In genomic region chr12:3817033-3817432, GRCm38 (mm10) we compare ENCODE assay signal across 11 mouse cellular contexts. TPM values are rescaled to one million over a fixed set of nuclear protein-coding genes. Genes with fewer than 3 reads are reported as not detected.
A peak's percentile ranks its signal among the peaks of the same experiment; 100 is the strongest.
DNase-seq lines count a peak whose midpoint lies in the region; ATAC-seq and TF ChIP-seq lines count a peak whose summit lies in the region.
"Had no signal": no experiment of that assay in that cellular context is flagged by ENCODE, and none has a peak within 500 bp of the region (broad histone marks: within the 10 kb centered on the region; RNA-seq: fewer than 3 reads in every experiment).

No protein-coding gene starts in this region.

- DNase-seq in forebrain, postnatal 0 days, result no peak
- no peak for DNase-seq in liver, adult 2 months (ENCODE audit: extremely low read depth, low read depth, low spot score)
- DNase-seq in liver (no peak), MEL (ENCODE audit: low read depth, low spot score) (peak; percentile 30)
- DNase-seq in left cerebral cortex, adult 2 months (ENCODE audit: extremely low spot score in 1 of 2, low spot score in 2 of 2), result peak; percentile 70 to 78
- DNase-seq in retina, embryonic 14.5 days (ENCODE audit: low spot score), result no peak
- no peak for DNase-seq in urinary bladder, postnatal 14 days (ENCODE audit: low spot score)
- DNase-seq: layer of hippocampus, adult 9-11 months had no signal

- peak; percentile 26; the same call in 1 of the 2 replicates for TF ChIP-seq CTCF in forebrain, postnatal 0 days (IDR thresholded peaks at IDR 0.05; ENCODE audit: low read depth)
- 0 out of 2 replicates have a peak, but pooled peaks have one; percentile 11 for TF ChIP-seq CTCF in liver, adult 2 months (IDR thresholded peaks at IDR 0.05; ENCODE audit: low read depth, low read length)
- TF ChIP-seq CTCF in MEL (IDR thresholded peaks at IDR 0.05 in 2 of 3, conservative IDR thresholded peaks at IDR 0.05 in 1 of 3; ENCODE audit: control insufficient read depth in 1 of 3, insufficient read depth in 1 of 3, low read depth in 2 of 3, low read length in 3 of 3, poor library complexity in 1 of 3, severe bottlenecking in 1 of 3), result peak in 2 of 3 experiments; percentile 28 to 43; a peak in 3 of 6 replicates
- TF ChIP-seq CTCF in left cerebral cortex, adult 2 months (IDR thresholded peaks at IDR 0.05), result peak; percentile 41

- H3K9ac ChIP-seq in forebrain, postnatal 0 days, result no peak overlapping the region
- H3K9ac ChIP-seq in forebrain, embryonic 16.5 days (replicated peaks; ENCODE audit: low read depth, low read length), result no peak overlapping the region
- no peak overlapping the region for H3K9ac ChIP-seq in liver, adult 2 months (ENCODE audit: low read depth, low read length)
- no peak overlapping the region for H3K9ac ChIP-seq in MEL (ENCODE audit: control insufficient read depth, low read depth, low read length, poor library complexity, severe bottlenecking)
- H3K9ac ChIP-seq: neural tube, embryonic 13.5 days had no signal

- peaks cover 78% of the 10 kb centered on the region for H3K79me2 ChIP-seq in liver, adult 2 months (ENCODE audit: control insufficient read depth, insufficient read depth, low read length)
- no peaks in the 10 kb centered on the region for H3K79me2 ChIP-seq in MEL (ENCODE audit: control insufficient read depth, insufficient read depth, low read length, poor library complexity)

- no peak for TF ChIP-seq EP300 in MEL (IDR thresholded peaks at IDR 0.05; ENCODE audit: low read depth in 1 of 2, low read length in 2 of 2)

- peak; percentile 2 for TF ChIP-seq RAD21 in MEL (IDR thresholded peaks at IDR 0.05; ENCODE audit: low read depth, low read length)

- H3K4me2 ChIP-seq in forebrain, postnatal 0 days (ENCODE audit: low read depth), result no peak overlapping the region
- H3K4me2 ChIP-seq in forebrain, embryonic 16.5 days (ENCODE audit: low read length), result no peak overlapping the region
- H3K4me2 ChIP-seq: neural tube, embryonic 13.5 days had no signal

- no peaks in the 10 kb centered on the region; the same call in 1 of the 2 replicates for H3K36me3 ChIP-seq in forebrain, postnatal 0 days (ENCODE audit: insufficient read depth)
- H3K36me3 ChIP-seq in forebrain, embryonic 16.5 days (ENCODE audit: control insufficient read depth, insufficient read depth), result no peaks in the 10 kb centered on the region
- H3K36me3 ChIP-seq in liver, adult 2 months (ENCODE audit: control insufficient read depth, insufficient read depth, low read length), result no peaks in the 10 kb centered on the region
- H3K36me3 ChIP-seq in MEL (ENCODE audit: control insufficient read depth in 1 of 2, insufficient read depth in 2 of 2, low read length in 2 of 2), result no peaks in the 10 kb centered on the region
- H3K36me3 ChIP-seq: G1E; neural tube, embryonic 13.5 days had no signal

- no peak for ATAC-seq in forebrain, postnatal 0 days
- ATAC-seq in forebrain, embryonic 16.5 days, result no peak

- intact Hi-C loops in left cerebral cortex, adult 2 months (cut with DNase I), result no loop called here

- H3K4me1 ChIP-seq in forebrain, postnatal 0 days (ENCODE audit: insufficient read depth), result no peaks in the 10 kb centered on the region; the same call in none of the 2 replicates
- H3K4me1 ChIP-seq in forebrain, embryonic 16.5 days (replicated peaks; ENCODE audit: control insufficient read depth, insufficient read depth, low read length), result peaks cover 15% of the 10 kb centered on the region
- peaks cover 20% of the 10 kb centered on the region for H3K4me1 ChIP-seq in liver, adult 2 months (ENCODE audit: control insufficient read depth, insufficient read depth, low read length)
- H3K4me1 ChIP-seq in MEL (ENCODE audit: control insufficient read depth in 1 of 2, insufficient read depth in 2 of 2, low read length in 2 of 2), result 0 out of 4 replicates have a peak, but pooled peaks cover 0 to 2% of the 10 kb centered on the region in 2 experiments

- no peak for TF ChIP-seq POLR2A in liver, adult 2 months (IDR thresholded peaks at IDR 0.05; ENCODE audit: extremely low read depth, insufficient read depth, low read length)
- TF ChIP-seq POLR2A in MEL (IDR thresholded peaks at IDR 0.05; ENCODE audit: control insufficient read depth in 1 of 2, insufficient read depth in 1 of 2, low read depth in 1 of 2, low read length in 2 of 2, poor library complexity in 1 of 2), result no peak

- H3K9me3 ChIP-seq in forebrain, postnatal 0 days (ENCODE audit: low read length), result no peaks in the 10 kb centered on the region
- H3K9me3 ChIP-seq in forebrain, embryonic 16.5 days (ENCODE audit: control insufficient read depth, low read length), result no peaks in the 10 kb centered on the region
- no peaks in the 10 kb centered on the region for H3K9me3 ChIP-seq in MEL (replicated peaks; ENCODE audit: insufficient read depth, low read length)
- H3K9me3 ChIP-seq: G1E; neural tube, embryonic 13.5 days had no signal

- H3K27me3 ChIP-seq in forebrain, postnatal 0 days (ENCODE audit: insufficient read depth, low read length), result no peaks in the 10 kb centered on the region
- no peaks in the 10 kb centered on the region for H3K27me3 ChIP-seq in forebrain, embryonic 16.5 days (replicated peaks; ENCODE audit: control insufficient read depth, insufficient read depth, low read length)
- H3K27me3 ChIP-seq in liver, adult 2 months (ENCODE audit: control insufficient read depth, insufficient read depth, low read length), result no peaks in the 10 kb centered on the region
- H3K27me3 ChIP-seq in MEL (ENCODE audit: control insufficient read depth in 1 of 2, insufficient read depth in 2 of 2, low read length in 2 of 2), result no peaks in the 10 kb centered on the region
- H3K27me3 ChIP-seq: neural tube, embryonic 13.5 days had no signal

- no peak overlapping the region for H3K4me3 ChIP-seq in forebrain, postnatal 0 days (ENCODE audit: low read depth, low read length)
- H3K4me3 ChIP-seq in forebrain, embryonic 16.5 days (replicated peaks; ENCODE audit: low read length), result no peak overlapping the region
- no peak overlapping the region for H3K4me3 ChIP-seq in liver, adult 2 months (ENCODE audit: insufficient read depth, low read depth, low read length)
- no peak overlapping the region for H3K4me3 ChIP-seq in MEL (ENCODE audit: control insufficient read depth in 1 of 2, insufficient read depth in 1 of 2, low read depth in 2 of 2, low read length in 2 of 2)
- H3K4me3 ChIP-seq in left cerebral cortex, adult 2 months, result peak overlapping the region; percentile 29
- H3K4me3 ChIP-seq: neural tube, embryonic 13.5 days had no signal

- 66% methylated on average over 7 of the region's 7 CpGs for WGBS in forebrain, postnatal 0 days
- 57% methylated on average over 7 of the region's 7 CpGs for WGBS in forebrain, embryonic 16.5 days
- 78% methylated on average over 7 of the region's 7 CpGs for WGBS in liver, adult 2 months

- H3K27ac ChIP-seq in forebrain, postnatal 0 days (ENCODE audit: low read depth, low read length), result no peak overlapping the region
- H3K27ac ChIP-seq in forebrain, embryonic 16.5 days (ENCODE audit: low read length), result no peak overlapping the region
- no peak overlapping the region for H3K27ac ChIP-seq in liver, adult 2 months (replicated peaks; ENCODE audit: insufficient read depth, low read depth, low read length)
- H3K27ac ChIP-seq in MEL (ENCODE audit: control insufficient read depth, low read depth, low read length), result no peak overlapping the region
- H3K27ac ChIP-seq in left cerebral cortex, adult 2 months, result peak overlapping the region; percentile 77
- H3K27ac ChIP-seq: neural tube, embryonic 13.5 days had no signal

TF ChIP-seq in MEL, 35 proteins besides CTCF, POLR2A, EP300 and RAD21:
- no peak for TF ChIP-seq POLR2AphosphoS2 (IDR thresholded peaks at IDR 0.05; ENCODE audit: low read length)
- TF ChIP-seq ZC3H11A (IDR thresholded peaks at IDR 0.05; ENCODE audit: low read depth, low read length), result no peak
- no peak for TF ChIP-seq HCFC1 (IDR thresholded peaks at IDR 0.05; ENCODE audit: low read depth, low read length)
- peak; percentile 14; the same call in 1 of the 2 replicates for TF ChIP-seq SMC3 (IDR thresholded peaks at IDR 0.05; ENCODE audit: low read depth, low read length)

RNA-seq across cellular contexts. Expression of gene Dnmt3a, which starts 11.2 kb away (rescaled TPM):
- total RNA-seq in forebrain, postnatal 0 days (2014; rRNA removed), result 54.8 and 72.8 TPM in 2 replicates
- 51.1 and 91.4 TPM in 2 replicates for polyA plus RNA-seq in forebrain, postnatal 0 days (2015; fragmentation: Nextera tagmentation; extraction: Ambion mirVana)
- 86.3 and 86.6 TPM in 2 replicates for polyA plus RNA-seq in forebrain, embryonic 16.5 days (2015; fragmentation: Nextera tagmentation; extraction: Ambion mirVana)
- 7.9 and 11.2 TPM in 2 replicates for total RNA-seq in liver, adult 2 months (2014; rRNA removed)
- polyA plus RNA-seq in liver, adult 2 months (2012; rRNA removed), result 3.0 and 4.0 TPM in 2 replicates
- 15.4 and 15.9 TPM in 2 replicates for total RNA-seq in MEL (2012; rRNA removed)
- polyA plus RNA-seq in MEL (2012; ENCODE audit: insufficient read depth in 1 of 2, insufficient read length in 2 of 2, low read depth in 1 of 2, low replicate concordance in 2 of 2, missing spikeins in 1 of 2), result 10 to 100 TPM in 1 of 2 experiments, not detected in 1; 34.4 TPM
- total RNA-seq in left cerebral cortex, adult 2 months (2021), result 100 to 1,000 TPM in 1 of 2 experiments, 10 to 100 TPM in 1; 99.8 to 116 TPM

Comparison
In these comparisons a context has a peak if more than half of its experiments do, and no peak if none do; other contexts are left out.
1. DNase-seq: peak in MEL (single experiment) and left cerebral cortex, adult 2 months (2 of 2); none in forebrain, postnatal 0 days (single experiment), liver, adult 2 months (single experiment), liver (single experiment), retina, embryonic 14.5 days (single experiment) and urinary bladder, postnatal 14 days (single experiment).
2. Peak in every context shown above with its lines, with median percentiles within 50 percentile points of each other: CTCF ChIP-seq.